Mouse (Mus musculus) CH12.LX (cell line): ENCODE measurements around the gene Gm7173.

Source experiments
- BHLHE40 ChIP-seq: IDR thresholded peaks from 2 replicates; pipeline ENCODE4 v1.6.1; 2011; ENCODE audit warnings: mild to moderate bottlenecking, low read depth, low read length, improper control_type of control experiment
- POLR2AphosphoS2 ChIP-seq: IDR thresholded peaks from 2 replicates; pipeline ENCODE4 v1.6.1; 2011; ENCODE audit warnings: low read depth, low read length, improper control_type of control experiment

GRCm38 (mm10) chrX:79517646-79518016 lies 546 bp upstream of the Gm7173 start:
- no peak for TF ChIP-seq BHLHE40
- no peak for TF ChIP-seq POLR2AphosphoS2
